Mouse (Mus musculus) brown adipose tissue, adult 24 weeks (tissue): ENCODE data around the gene Zfp664. TPM values are rescaled to one million over a fixed set of nuclear protein-coding genes. Genes with fewer than 3 reads are reported as not detected.

Experiments used
- H3K27ac ChIP-seq: fragments of 200-500 bp; replicated peaks from 2 replicates; pipeline ENCODE4 v1.5.1; 2012; ENCODE audit warnings: low read depth, mild to moderate bottlenecking, low read length
- H3K4me1 ChIP-seq: fragments of 200-500 bp; 2 replicates; pipeline ENCODE4 v1.6.1; 2012; ENCODE audit warnings: low read length, mixed read lengths; ENCODE audit not compliant: control insufficient read depth, insufficient read depth, insufficient read length
- H3K4me3 ChIP-seq: fragments of 200-500 bp; 2 replicates; pipeline ENCODE4 v1.5.1; 2012; ENCODE audit warnings: low read depth, mild to moderate bottlenecking, low read length, moderate library complexity; ENCODE audit not compliant: insufficient read depth
- polyA plus RNA-seq: library from polyadenylated mRNA; stranded (reverse); fragments of >200 nt; gene quantifications from 2 replicates; pipeline ENCODE4 v1.2.4, GENCODE M21; 2012; ENCODE audit not compliant: missing spikeins, insufficient read depth, insufficient read length

The Zfp664 gene
- polyA plus RNA-seq, 1 experiment: 44.4 TPM

GRCm38 (mm10) chr5:124929425-124930054 is 67.0 kb downstream of the Zfp664 start:
- H3K4me3 ChIP-seq: no peak overlapping the region
- no peaks in the 10 kb centered on the region for H3K4me1 ChIP-seq
- 0 out of 2 replicates have a peak overlapping the region, but pooled peaks have one; percentile 5 for H3K27ac ChIP-seq

DNA sequence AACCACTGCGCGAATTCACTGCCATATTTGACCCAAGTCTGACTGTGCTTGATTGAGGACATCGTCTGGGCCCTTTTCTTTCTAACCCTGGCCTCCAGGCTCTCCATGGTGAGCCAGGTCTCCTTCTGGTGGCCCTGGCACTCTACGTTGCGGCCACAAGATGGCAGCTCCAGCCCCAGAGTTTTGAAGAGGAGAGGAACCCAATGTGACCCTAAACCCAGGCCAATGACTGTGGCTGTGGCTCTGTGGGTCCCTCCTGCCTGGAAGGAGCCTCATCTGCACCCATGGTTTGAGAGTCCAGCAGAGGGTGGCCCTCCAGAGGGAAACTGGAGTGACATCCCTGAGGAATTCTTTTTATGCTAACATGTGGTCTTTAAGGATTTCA is 67.6 kb downstream of the Zfp664 start:
- Histone ChIP-seq H3K27ac (no peak overlapping the region), H3K4me3 (no peak overlapping the region), H3K4me1 (no peaks in the 10 kb centered on the region)

DNA sequence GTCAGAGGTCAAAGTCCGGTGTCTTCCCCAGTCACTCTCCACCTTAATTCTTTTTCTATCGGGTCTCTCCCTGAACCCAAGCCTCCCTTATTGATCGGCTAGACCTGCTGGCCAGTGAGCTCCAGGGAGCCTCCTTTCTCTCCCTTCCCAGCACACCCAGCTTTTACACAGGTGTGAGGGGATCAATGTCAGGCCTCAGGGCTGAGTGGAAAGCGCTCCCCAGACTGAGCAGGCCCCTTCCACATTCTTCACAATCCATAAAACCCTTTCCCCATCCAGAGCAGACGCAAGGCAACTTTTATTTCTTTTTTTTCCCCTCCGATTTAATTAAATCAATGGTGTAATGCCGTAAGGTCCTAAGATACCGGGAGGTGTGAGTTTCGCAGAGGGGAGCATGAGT is 68.1 kb downstream of the Zfp664 start:
- Histone ChIP-seq H3K4me3 (no peak overlapping the region), H3K4me1 (no peaks in the 10 kb centered on the region), H3K27ac (no peak overlapping the region)

DNA sequence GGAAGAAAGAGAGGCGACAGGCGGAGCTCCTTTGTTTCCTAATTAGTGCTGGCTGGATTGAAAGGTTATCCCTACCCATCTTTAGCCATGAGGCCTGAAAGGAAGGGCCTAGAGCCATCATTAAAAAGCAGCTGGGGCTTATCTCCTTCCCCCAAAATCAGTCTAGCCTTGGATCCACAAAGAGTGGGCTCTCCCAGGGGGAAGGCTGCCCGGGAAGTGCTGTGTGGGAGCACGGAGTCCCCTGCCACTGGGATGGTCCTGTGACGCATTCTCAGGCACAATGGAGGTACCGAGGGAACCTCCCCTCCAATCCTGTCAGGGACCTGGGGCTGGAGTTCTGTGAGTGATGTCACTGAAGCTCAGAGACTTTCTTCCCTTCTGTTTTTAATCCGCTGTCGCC is 68.6 kb downstream of the Zfp664 start:
- Histone ChIP-seq H3K4me3 (no peak overlapping the region), H3K4me1 (no peaks in the 10 kb centered on the region), H3K27ac (no peak overlapping the region)

- H3K27ac ChIP-seq: 0 out of 2 replicates have a peak overlapping the region, but pooled peaks have one; percentile 23
- H3K4me3 ChIP-seq: no peak overlapping the region
- no peaks in the 10 kb centered on the region for H3K4me1 ChIP-seq
Measured at GRCm38 (mm10) chr5:124934558-124934957, 72.1 kb downstream of the Zfp664 start.

GRCm38 (mm10) chr5:124943181-124943792 is 80.8 kb downstream of the Zfp664 start:
- H3K4me1 ChIP-seq: peaks cover 11% of the 10 kb centered on the region
- H3K4me3 ChIP-seq: no peak overlapping the region
- H3K27ac ChIP-seq: no peak overlapping the region

GRCm38 (mm10) chr5:124943793-124944383 is 81.4 kb downstream of the Zfp664 start:
- Histone ChIP-seq H3K4me1 (peaks cover 11% of the 10 kb centered on the region), H3K27ac (no peak overlapping the region), H3K4me3 (no peak overlapping the region)

GRCm38 (mm10) chr5:124944384-124944783 is 81.9 kb downstream of the Zfp664 start:
- Histone ChIP-seq H3K4me1 (peaks cover 11% of the 10 kb centered on the region), H3K4me3 (no peak overlapping the region), H3K27ac (no peak overlapping the region)

GRCm38 (mm10) chr5:124945046-124945445 is 82.6 kb downstream of the Zfp664 start:
- H3K4me1 ChIP-seq: peaks cover 11% of the 10 kb centered on the region
- H3K4me3 ChIP-seq: no peak overlapping the region
- H3K27ac ChIP-seq: no peak overlapping the region

DNA sequence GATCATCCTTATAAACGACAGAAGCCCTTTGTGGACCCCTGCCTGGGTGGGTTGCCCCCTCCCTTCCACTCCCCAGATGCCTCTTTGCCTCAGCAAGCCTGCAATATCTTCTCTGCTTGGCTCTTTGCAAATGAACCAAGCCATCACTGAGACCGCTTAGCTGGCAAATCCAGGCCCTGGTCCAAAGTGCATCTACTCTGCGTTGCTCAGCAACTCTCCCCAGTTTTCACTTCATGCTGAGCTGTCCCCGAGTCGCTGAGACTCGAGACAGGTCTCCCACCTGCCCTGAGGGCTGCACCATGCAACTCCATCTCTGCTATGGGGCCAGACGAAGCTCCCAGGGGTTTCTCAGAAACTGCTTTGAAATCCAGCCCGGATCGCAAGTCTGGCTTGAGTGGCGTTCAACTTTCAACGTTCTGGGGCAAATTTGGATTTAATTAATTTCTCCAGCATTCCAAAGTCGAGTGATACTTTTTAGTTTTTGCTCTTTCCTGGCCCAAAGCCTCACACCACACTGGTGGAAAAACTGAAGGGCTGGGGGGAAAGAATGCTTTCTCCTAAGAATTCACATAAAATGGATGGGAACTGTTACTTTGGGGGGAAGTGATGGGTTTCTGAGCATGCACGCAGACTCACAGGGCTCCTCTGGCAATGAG is 88.3 kb downstream of the Zfp664 start:
- Histone ChIP-seq H3K4me1 (no peaks in the 10 kb centered on the region; the same call in 1 of the 2 replicates), H3K27ac (no peak overlapping the region), H3K4me3 (no peak overlapping the region)

- Histone ChIP-seq H3K4me3 (no peak overlapping the region), H3K4me1 (no peaks in the 10 kb centered on the region; the same call in 1 of the 2 replicates), H3K27ac (no peak overlapping the region)
Measured at GRCm38 (mm10) chr5:124951333-124951732, 88.8 kb downstream of the Zfp664 start.

Other genes starting within 250 kb of the Zfp664 start
- gene Atp6v0a2, start 234.1 kb upstream of the Zfp664 start, polyA plus RNA-seq: 26.3 and 29.0 TPM in 2 replicates
- gene Dnah10, start 137.6 kb upstream of the Zfp664 start, polyA plus RNA-seq: not detected in 2 replicates
- gene Ccdc92, start 267 bp upstream of the Zfp664 start, polyA plus RNA-seq: not detected in 2 replicates
- not detected in 2 replicates for gene Rflna, start 140.5 kb downstream of the Zfp664 start, polyA plus RNA-seq